Mouse (Mus musculus) T-helper 17 cell (primary cell): ENCODE results near the gene Copb1.

Experiments
- in situ Hi-C, 2 experiments: fragments of 300-600 bp; cut with MboI, MseI; formaldehyde crosslinking; loops; 1 replicate in 1 of 2; 2 replicates in 1 of 2; pipeline ENCODE4 v1.15.1; 2025; ENCODE audit warnings: high pct_unique_total_duplicates in 2 of 2

The Copb1 gene

GRCm38 (mm10) chr7:114226521-114226920 is 28.0 kb downstream of the Copb1 start:
- in situ Hi-C loops: no loop called here

- in situ Hi-C loops: no loop called here
Observed at GRCm38 (mm10) chr7:114220433-114220832, 34.1 kb downstream of the Copb1 start.

- in situ Hi-C loops: no loop called here
Observed at GRCm38 (mm10) chr7:114216908-114217307, 37.6 kb downstream of the Copb1 start.

DNA sequence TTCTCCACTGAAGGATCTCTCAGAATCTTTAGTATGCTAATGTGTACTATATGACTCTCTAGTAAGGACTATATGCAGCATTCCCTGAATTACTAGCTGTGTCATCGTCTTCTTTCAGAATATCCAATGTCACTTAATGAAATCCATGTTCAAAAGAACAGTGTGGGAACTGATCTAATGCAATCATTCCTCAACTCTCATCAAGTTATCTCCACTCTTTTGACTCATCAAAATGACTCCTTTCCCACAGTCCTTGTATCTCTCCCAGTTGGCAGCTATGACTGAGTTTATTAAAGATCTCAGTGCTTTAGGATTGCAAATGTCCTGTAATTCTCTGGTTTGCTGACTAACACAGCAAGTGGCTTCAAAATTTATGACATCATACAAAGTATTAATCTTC is 40.1 kb downstream of the Copb1 start:
- in situ Hi-C loops: no loop called here

- in situ Hi-C loops: no loop called here
Observed at GRCm38 (mm10) chr7:114213537-114213936, 41.0 kb downstream of the Copb1 start.

GRCm38 (mm10) chr7:114210618-114211017 is 43.9 kb downstream of the Copb1 start:
- in situ Hi-C loops: no loop called here

- in situ Hi-C loops: no loop called here
Observed at GRCm38 (mm10) chr7:114209841-114210240, 44.7 kb downstream of the Copb1 start.

GRCm38 (mm10) chr7:114203491-114204359 is 50.8 kb downstream of the Copb1 start:
- in situ Hi-C loops: no loop called here

DNA sequence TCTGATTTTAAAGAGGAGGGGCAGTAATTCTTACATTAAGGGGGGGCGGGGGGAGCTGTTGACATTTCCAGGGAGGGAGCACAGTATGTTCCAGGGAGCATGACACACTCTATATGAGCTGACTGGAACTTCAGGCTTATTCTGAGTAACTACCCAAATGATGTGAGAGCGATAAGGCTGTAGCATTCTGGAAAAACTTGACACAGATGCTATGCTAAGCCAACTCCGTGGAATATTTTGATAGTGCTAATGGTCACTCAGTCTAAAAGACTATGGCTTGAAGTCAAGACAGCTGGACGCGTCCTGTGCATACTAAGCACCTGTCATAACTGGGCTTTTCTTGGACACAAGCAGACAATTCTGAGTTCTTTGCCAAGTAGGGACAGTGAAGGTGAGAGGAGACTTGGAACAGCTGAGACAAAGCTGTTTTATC is 51.5 kb downstream of the Copb1 start:
- in situ Hi-C loops: no loop called here

DNA sequence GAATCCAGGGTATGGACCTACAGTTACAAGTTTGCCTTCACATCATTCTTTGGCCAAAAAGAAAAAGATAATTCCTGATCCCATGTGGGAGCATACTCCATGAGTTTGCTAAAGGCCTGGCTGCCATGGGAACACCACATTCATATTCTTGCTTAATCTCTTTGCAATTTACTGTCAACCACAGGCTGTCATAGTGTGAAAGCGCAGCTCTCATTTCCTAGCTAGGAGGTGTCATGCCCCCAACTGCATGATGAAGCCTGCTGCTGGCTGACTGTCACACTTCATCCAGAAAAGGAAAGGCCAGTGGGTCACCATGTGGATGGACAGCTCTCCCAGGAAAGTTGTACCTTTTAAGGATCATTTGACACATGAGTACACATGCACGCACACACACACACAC is 53.9 kb downstream of the Copb1 start:
- in situ Hi-C loops: no loop called here

DNA sequence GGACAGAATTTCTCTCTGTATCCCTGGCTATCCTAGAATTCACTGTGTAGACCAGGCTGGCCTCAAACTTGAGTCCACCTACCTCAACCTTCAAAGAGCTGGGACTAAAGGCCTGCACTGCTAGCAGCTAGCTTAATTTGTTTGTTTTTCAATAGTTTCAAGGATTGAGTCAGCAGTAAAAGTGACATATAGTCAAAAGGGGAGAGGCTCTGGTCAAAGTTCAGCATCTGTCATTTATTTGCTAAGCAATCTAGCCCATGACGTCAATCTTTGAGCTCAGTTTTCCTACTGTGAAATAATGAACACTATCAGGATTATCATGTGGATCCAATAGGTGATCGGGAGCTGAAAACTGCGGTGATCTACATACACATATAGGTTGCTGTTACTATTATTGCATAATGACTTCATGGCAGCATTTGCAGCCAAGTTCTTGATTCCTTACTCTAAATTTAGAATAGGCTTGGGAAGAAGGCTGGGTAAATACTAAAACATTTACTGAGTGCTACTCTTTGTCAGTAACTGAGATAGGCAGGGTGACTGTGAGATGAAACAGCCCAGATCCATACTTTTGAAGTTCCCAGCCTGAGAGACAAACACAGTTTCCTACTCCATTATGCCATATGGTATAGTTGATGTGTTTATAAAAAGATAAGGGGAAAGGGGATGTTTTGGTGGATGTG is 54.9 kb downstream of the Copb1 start:
- in situ Hi-C loops: loop anchor here (5.0 to 25.0 kb wide), 4 partner anchors 132 to 437 kb away; partner anchors contain the start of gene Spon1 (in 1 of the 2)

DNA sequence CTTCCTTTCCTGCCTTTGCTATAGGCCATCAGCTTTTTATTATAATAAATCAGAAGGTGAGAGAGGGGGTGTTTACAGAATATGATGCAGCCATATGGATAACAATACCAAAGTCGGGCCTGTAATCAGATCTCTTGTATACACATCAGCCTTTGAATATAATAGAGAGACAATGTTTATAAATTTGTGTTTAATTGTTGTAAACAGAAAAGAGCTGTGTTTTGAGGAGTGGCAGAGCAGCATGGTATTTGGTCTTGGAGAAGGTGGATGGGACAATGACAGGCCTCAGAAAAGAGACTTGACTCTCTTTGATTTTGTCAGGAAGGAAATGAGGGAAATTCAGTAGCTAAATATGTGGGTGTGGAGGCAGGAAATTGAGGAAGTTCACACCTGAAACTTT is 56.3 kb downstream of the Copb1 start:
- in situ Hi-C loops: loop anchor here (5.0 to 25.0 kb wide), 4 partner anchors 131 to 436 kb away; partner anchors contain the start of gene Spon1 (in 1 of the 2)

- in situ Hi-C loops: loop anchor here (5.0 to 25.0 kb wide), 4 partner anchors 129 to 434 kb away; partner anchors contain the start of gene Spon1 (in 1 of the 2)
Observed at GRCm38 (mm10) chr7:114196588-114196987, 57.9 kb downstream of the Copb1 start.

DNA sequence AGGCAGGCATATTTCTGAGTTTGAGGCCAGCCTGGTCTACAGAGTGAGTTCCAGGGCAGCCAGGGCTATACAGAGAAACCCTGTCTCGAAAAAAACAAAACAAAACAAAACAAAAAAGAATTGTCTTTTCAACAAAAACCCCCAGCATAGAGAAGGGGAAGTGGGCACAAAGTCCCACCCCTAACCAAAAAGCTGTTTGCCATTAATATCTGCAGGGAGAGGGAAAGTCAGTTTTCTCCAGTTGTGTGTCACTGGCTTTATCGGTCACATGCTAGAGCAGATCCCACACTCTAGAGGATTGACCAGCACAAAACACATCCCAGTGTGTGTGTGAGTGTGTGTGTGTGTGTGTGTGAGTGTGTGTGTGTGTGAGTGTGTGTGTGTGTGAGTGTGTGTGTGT is 59.7 kb downstream of the Copb1 start:
- in situ Hi-C loops: loop anchor here (5.0 to 25.0 kb wide), 4 partner anchors 127 to 432 kb away; partner anchors contain the start of gene Spon1 (in 1 of the 2)

DNA sequence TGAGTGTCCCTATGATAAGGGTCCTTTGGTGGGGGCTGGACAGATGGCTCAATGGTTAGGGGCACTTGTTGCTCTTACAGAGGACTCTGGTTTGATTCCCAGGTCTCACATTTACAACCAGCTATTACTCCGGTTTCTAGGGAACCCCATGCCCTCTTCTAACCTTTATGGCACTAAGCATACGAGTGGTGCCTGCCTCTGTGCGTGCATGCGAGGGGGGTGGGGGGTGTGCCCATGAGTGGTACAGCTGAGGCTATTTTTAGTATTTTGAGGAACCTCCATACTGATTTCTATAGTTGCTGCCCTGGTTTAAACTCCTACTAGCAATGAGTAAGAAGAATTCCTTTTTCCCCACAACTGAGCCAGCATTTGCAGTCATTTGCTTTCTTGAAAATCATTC is 60.3 kb downstream of the Copb1 start:
- in situ Hi-C loops: loop anchor here in 1 of 2 experiments (25.0 kb wide), 2 partner anchors 132 to 432 kb away; partner anchors contain the start of gene Spon1

DNA sequence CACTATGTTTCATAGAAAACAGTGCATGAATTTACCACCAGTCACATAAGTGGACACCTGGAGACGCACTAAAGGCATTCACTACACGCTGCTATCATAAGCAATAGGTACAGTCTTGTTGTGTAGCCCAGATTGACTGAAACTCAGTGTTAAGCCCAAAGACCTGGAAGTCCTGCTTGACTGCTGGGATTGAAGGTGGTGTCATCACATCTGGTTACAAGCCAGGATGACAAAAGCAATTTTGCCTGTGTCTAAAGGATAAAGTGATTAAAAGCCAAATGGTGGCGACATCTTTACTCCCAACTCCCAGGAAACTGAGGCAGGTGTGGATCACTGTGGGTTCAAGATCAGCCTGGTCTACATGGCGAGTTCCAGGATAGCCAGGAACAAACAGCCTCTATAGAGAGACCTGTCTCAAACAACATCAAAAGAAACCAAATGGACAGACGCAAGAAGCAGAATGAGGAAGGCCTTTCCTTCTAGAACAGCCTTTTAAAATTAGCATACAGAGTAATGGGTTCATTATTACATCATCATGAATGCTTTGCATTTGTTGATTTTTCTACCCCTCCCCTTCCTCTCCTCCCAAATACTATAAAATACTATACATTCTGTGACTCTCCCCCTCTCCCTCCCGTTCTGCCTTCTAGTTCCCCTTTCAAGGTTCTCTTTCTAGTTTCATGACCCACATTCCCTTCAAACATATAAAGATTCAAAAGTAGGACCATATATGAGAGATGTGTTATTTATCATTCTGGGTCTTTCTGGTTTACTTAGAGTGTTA is 61.0 kb downstream of the Copb1 start:
- in situ Hi-C loops: loop anchor here in 1 of 2 experiments (25.0 kb wide), 2 partner anchors 131 to 431 kb away; partner anchors contain the start of gene Spon1

GRCm38 (mm10) chr7:114192581-114192980 is 61.9 kb downstream of the Copb1 start:
- in situ Hi-C loops: loop anchor here in 1 of 2 experiments (25.0 kb wide), 2 partner anchors 130 to 430 kb away; partner anchors contain the start of gene Spon1

DNA sequence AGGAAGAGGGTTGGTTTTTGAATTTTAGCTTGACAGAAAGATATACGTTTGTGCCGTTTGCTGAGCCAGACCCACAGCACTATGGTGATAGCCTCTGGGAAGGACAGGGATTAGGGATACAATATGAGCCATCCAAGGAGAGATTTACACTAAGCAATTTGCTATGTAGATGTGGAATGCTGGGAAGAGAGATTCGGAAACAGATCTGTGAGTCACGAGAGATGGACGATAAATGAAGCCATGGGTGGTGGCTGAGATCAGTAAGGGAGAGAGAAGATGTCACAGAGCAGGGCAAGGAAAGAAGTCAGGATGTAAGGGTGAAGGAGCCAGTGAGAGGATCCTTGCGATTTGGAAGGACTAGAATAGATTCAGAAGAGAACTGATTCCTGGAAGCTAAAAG is 71.1 kb downstream of the Copb1 start:
- in situ Hi-C loops: loop anchor here in 1 of 2 experiments (25.0 kb wide), 2 partner anchors 121 to 421 kb away; partner anchors contain the start of gene Spon1

- in situ Hi-C loops: loop anchor here in 1 of 2 experiments (25.0 kb wide), 2 partner anchors 120 to 420 kb away; partner anchors contain the start of gene Spon1
Observed at GRCm38 (mm10) chr7:114182708-114183107, 71.8 kb downstream of the Copb1 start.

- in situ Hi-C loops: loop anchor here in 1 of 2 experiments (25.0 kb wide), 2 partner anchors 119 to 419 kb away; partner anchors contain the start of gene Spon1
Observed at GRCm38 (mm10) chr7:114181391-114181790, 73.1 kb downstream of the Copb1 start.

GRCm38 (mm10) chr7:114176588-114176987 is 77.9 kb downstream of the Copb1 start:
- in situ Hi-C loops: loop anchor here in 1 of 2 experiments (25.0 kb wide), 2 partner anchors 114 to 414 kb away; partner anchors contain the start of gene Spon1
